Mouse (Mus musculus): ENCODE data around the gene Zcchc7. TPM values are rescaled to one million over a fixed set of nuclear protein-coding genes. Genes with fewer than 3 reads are reported as not detected.

The Zcchc7 gene
- total RNA-seq (2021): 10 to 100 TPM; 22.8 to 32.0 TPM
- long read RNA-seq, experiment 1, partial matches to known transcripts: 0 of 2 reads
- long read RNA-seq, experiment 1, other reads (novel, unspliced or antisense): 1 of 2 reads
- long read RNA-seq, experiment 2, partial matches to known transcripts: 1 of 3 reads
- long read RNA-seq, experiment 2, other reads (novel, unspliced or antisense): 1 of 3 reads

DNA sequence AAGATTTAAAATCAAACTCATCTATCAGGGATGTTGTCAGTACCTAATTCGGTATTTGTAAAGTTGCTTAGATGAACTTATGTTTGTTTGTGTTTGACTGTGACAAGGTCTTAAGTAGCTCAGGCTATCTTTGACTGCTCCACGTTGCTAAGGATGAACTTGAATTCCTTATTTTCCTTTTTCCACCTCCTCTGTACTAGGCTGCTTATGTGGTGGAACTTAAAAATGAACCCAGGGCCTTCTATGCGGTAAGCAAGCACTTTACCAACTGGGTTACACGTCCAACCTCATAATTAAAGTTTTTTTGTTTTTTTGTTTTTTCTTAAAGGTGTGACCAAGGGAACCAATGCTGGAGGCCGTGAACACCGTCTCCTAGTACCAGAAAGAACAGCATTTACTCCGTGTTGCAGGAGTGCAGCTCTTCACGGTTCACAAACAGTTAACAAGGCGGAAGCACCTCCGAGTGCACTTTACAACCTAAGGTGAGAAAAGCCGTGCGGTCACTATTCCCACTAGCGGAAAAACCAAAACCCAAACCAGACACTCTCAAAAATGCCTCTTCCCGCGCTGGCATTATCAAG lies at the start of gene Zcchc7:
Zcchc7 (plus strand) TSS at position 325 of the 581 bp plus-strand sequence.
- DNase-seq (ENCODE audit: low spot score in 2 of 2): no peak

DNA sequence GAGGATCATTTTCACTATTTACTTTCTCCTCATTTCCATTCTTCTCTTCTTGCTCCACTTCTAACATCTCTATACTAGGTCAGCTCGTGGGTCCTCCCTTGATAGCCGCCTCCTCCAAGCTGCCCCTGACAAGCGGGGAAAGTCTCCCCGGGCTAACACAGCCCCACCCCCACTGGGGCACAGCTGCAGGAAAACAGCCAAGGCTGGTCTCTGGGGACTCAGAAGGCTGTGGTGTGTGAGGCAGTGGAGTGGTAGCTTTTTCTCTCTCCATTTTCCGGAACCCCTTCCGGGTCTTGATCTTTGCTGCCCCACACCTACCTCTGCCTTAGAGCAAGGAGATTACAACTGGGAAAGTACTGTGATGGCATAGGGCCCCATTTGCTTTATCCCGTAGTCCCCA lies 49.7 kb upstream of the Zcchc7 start:
- DNase-seq (ENCODE audit: low spot score in 2 of 2): no peak

DNA sequence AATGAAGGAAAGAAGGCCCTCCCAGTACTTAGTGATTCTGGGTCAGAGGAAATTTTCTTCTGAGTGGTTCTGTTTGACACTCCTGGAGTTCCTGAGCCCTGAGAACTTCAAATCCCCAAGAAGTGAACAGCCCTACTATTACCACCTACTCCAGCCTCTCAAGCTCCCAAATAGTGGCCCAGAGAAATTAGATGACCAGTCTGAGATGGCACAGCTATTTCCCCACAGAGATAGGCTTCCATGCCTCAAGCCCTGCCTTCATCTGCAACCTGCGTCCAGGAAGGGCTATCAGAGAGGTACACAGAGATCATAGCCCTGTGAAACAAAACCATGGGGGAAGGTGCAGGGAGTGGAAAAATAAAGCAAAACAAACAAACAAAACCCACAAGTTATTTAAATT lies 48.8 kb upstream of the Zcchc7 start:
- no peak for DNase-seq (ENCODE audit: low spot score in 2 of 2)

DNA sequence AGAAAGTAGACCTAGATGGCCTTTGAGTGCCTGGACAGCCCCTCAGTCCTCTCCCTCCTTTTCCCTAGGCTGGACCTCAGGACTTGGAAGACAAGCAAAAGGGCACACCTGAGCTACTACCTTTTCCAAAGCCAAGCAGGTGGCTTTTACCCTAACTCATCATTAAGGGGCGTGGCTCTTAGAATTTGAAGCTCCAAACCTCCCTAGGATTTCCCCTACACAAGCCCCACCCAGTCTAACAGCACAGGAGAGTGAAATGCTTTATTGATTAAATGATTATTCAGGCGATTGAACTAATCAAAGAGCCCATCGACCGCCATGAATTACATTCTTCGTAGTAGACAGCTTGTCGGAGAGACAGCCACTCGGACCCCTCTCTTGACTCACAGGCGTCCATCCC lies 47.4 kb upstream of the Zcchc7 start:
- no peak for DNase-seq (ENCODE audit: low spot score in 2 of 2)

DNA sequence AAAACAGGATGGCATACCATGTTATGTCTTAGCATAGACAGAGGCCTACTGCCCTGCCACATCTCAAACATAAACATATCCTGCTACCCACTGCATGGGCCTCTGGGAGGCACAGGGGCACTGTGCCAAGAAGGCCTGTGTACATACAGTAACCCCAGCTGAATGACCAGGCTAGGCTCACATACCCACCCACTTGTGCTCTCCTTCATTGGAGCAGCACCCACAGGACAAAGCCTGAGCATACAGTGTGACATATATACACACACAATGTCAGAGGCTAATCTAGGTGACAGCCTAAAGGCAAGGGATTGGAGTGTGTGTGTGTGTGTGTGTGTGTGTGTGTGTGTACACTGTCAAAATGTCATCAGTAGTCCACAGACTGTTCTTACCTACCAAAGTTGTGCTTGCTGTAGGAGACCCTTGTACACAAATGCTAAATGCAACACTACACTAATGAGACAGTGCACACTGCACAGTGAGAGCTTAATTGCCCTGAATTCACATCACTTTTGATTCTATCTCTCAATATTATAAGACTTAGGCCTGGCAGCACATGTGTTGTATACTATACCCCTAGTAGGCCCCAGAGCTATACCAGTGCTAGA lies 46.5 kb upstream of the Zcchc7 start:
- no peak for DNase-seq (ENCODE audit: low spot score in 2 of 2)

GRCm38 (mm10) chr4:44709740-44710700 lies 45.7 kb upstream of the Zcchc7 start, which contains the start of gene Pax5:
Gene Pax5 (minus strand): TSS chr4:44710487.
- no peak for DNase-seq (ENCODE audit: low spot score in 2 of 2)

- DNase-seq (ENCODE audit: low spot score in 2 of 2): no peak
Observed at GRCm38 (mm10) chr4:44710701-44711097, 45.0 kb upstream of the Zcchc7 start.

GRCm38 (mm10) chr4:44711136-44711900 lies 44.4 kb upstream of the Zcchc7 start:
- DNase-seq (ENCODE audit: low spot score in 2 of 2): no peak

DNA sequence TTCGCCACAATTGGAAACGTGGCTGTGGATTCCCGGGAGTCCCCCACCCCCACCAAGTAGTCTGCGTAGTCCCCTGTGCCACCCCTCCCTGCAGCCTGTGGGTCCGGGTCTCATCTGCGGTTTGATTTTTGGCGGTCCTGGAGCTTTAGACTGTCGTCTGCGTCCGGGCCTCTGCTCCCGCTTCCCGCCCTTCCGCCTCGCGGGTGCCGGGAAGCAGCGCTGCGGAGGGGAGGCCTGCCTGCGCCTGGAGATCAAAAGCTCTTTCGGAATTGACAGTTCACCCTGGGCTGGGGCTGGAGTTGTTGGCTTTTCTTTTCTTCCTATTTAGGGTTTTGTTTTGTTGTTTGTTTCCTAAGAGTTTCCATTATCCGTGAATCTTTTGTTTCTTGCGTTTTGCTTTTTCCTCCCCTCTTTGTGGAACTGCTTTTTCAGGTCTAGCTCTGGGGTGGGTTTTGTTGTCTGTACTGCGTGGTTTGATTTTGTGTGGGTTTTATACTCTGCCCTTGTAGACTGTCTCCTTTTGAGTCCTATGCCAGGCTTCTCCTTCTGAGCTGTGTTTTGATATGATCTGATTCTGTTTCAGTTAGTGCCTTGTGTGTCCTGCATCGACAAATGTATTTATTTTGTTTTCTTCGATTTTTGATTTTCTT lies 43.5 kb upstream of the Zcchc7 start:
- no peak for DNase-seq (ENCODE audit: low spot score in 2 of 2)

- DNase-seq (ENCODE audit: low spot score in 2 of 2): no peak
Observed at GRCm38 (mm10) chr4:44712786-44713553, 42.7 kb upstream of the Zcchc7 start.

DNA sequence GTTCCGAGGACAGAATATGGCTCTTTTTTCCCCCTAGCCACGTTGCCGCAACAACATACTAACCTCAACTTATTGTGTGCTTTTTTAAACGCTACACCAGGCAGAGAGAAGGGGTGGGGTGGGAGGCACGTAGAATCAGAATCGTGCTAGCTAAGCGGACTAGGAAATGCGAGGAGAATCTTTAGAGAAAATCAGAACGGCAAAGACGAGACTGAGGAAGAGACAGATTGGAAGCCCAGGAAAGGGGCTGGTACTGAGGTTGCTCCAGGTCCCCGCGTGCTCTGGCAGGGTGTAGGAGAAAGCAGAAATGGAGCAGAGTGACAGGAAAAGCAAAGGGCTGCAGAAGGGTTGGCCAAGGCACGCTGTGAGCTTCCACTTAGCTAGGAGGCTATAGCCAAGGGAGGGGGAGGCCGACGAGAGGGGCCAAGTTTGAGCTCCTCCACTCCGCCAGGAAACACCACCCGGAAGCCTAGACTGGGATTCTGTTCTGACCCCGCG lies 42.1 kb upstream of the Zcchc7 start:
- DNase-seq (ENCODE audit: low spot score in 2 of 2): no peak

GRCm38 (mm10) chr4:44714111-44714621 lies 41.5 kb upstream of the Zcchc7 start:
- no peak for DNase-seq (ENCODE audit: low spot score in 2 of 2)

GRCm38 (mm10) chr4:44715621-44716160 lies 40.0 kb upstream of the Zcchc7 start:
- no peak for DNase-seq (ENCODE audit: low spot score in 2 of 2)

DNA sequence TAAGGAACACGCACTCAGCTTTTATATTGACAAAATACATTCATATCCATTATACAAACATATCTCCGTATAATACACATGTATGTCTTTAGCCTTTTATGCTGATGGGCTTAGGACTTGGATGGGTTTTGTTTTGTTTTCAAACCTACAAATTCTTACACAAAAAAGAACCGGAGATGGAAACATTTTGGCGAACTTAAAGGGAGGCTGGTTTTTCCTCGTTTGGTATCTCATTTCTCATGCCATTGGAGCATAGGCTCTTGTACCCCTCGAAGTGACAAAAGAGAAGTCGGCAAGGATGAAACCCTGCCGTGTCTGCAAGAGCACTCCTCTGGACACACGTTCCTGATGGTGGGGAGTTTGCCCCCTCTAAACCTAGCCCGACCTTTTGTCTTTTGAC lies 39.3 kb upstream of the Zcchc7 start:
- DNase-seq (ENCODE audit: low spot score in 2 of 2): no peak

- DNase-seq (ENCODE audit: low spot score in 2 of 2): no peak
Observed at GRCm38 (mm10) chr4:44717676-44718075, 38.0 kb upstream of the Zcchc7 start.

- DNase-seq (ENCODE audit: low spot score in 2 of 2): no peak
Observed at GRCm38 (mm10) chr4:44720046-44720445, 35.6 kb upstream of the Zcchc7 start.

GRCm38 (mm10) chr4:44721237-44721636 lies 34.4 kb upstream of the Zcchc7 start:
- no peak for DNase-seq (ENCODE audit: low spot score in 2 of 2)

DNA sequence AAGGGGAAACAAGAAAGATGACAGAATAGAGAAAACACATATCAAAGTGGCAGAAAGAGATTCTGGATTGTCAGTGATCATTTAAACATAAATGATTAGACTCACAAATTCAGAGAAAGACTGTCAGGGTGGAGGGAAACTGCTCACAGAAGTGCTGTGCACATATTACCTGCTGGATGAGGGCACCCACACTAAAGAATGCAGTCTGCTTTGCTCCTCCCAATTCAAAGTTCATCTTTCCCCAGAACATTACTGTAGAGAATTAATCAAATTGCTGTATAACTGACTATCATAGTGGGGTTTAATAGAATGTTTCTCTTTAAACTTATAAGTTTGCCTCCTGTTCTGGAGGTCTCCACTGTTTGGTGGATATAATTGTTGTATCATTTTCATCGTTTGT lies 15.2 kb upstream of the Zcchc7 start:
- DNase-seq (ENCODE audit: low spot score in 2 of 2): no peak

All from gastrocnemius, postnatal 4 days (tissue).